Mouse (Mus musculus) MEL (cell line): ENCODE data around the gene Slc35g1.

ENCODE experiments used
- CTCF ChIP-seq, 3 experiments: IDR thresholded peaks in 2 of 3; conservative IDR thresholded peaks in 1 of 3; 2 replicates each; pipeline ENCODE4 v1.5.1; 2011 to 2012; ENCODE audit warnings: low read length in 3 of 3, low read depth in 2 of 3, mild to moderate bottlenecking in 2 of 3, improper control_type of control experiment in 1 of 3, inconsistent platforms in 1 of 3, mixed read lengths in 1 of 3, moderate library complexity in 1 of 3; ENCODE audit not compliant: control insufficient read depth in 1 of 3, insufficient read depth in 1 of 3, poor library complexity in 1 of 3, severe bottlenecking in 1 of 3
- KAT2A ChIP-seq: conservative IDR thresholded peaks from 2 replicates; pipeline ENCODE4 v1.6.1; 2012; ENCODE audit warnings: low read depth, low read length, improper control_type of control experiment, inconsistent platforms
- POLR2A ChIP-seq, 2 experiments: IDR thresholded peaks; 2 replicates each; pipeline ENCODE4 v1.6.1; 2011 to 2012; ENCODE audit warnings: low read length in 2 of 2, mild to moderate bottlenecking in 2 of 2, control low read depth in 1 of 2, improper control_type of control experiment in 1 of 2, low read depth in 1 of 2, moderate library complexity in 1 of 2; ENCODE audit not compliant: control insufficient read depth in 1 of 2, insufficient read depth in 1 of 2, poor library complexity in 1 of 2
- POLR2AphosphoS2 ChIP-seq: IDR thresholded peaks from 2 replicates; pipeline ENCODE4 v1.6.1; 2011; ENCODE audit warnings: low read length, improper control_type of control experiment
- SIN3A ChIP-seq: IDR thresholded peaks from 2 replicates; pipeline ENCODE4 v1.6.1; 2012; ENCODE audit warnings: low read length, improper control_type of control experiment, inconsistent platforms
- UBTF ChIP-seq: IDR thresholded peaks from 2 replicates; pipeline ENCODE4 v1.6.1; 2012; ENCODE audit warnings: low read depth, mild to moderate bottlenecking, inconsistent platforms, low read length, improper control_type of control experiment, moderate library complexity, borderline replicate concordance; ENCODE audit not compliant: insufficient read depth

DNA sequence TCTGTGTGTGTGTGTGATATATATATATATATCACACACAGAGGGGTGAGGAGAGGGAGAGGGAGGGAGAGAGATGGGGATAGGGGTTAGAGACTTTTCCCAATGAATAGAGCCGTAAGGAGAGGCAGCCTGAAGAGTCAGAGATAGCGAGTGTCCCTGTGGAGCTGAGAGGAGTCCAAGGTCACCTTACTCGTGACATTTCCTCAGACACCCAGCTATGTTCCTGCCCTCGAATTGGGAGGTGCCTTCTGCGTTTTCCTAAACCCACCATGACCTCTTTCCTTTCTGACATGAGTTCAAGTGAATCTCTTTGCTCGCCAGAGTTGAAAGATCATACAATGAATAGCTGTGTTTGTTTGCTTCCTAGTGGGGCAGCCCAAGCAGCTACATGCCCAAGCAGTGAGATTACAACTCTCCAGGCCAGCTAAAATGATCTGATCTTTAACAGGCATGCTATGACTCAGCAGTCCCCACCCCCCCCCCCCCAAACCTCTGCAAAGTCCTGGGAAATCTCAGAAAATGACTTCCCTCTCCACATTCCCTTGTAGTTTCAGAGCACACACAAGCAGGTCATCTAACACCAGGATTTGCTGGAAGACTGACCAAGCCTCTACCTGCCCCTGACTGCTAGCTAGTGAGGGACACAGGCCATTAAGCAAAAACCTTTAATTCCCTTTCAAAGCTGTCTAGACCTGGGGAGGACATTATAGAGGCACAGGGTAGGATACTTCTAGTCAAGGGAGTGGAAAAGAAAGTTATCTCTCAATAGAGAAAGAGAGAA lies 31.7 kb upstream of the Slc35g1 start:
- no peak for TF ChIP-seq CTCF (IDR thresholded peaks at IDR 0.05 in 2 of 3, conservative IDR thresholded peaks at IDR 0.05 in 1 of 3; ENCODE audit: control insufficient read depth in 1 of 3, insufficient read depth in 1 of 3, low read depth in 2 of 3, low read length in 3 of 3, poor library complexity in 1 of 3, severe bottlenecking in 1 of 3)
- no peak for TF ChIP-seq SIN3A
- TF ChIP-seq UBTF = no peak
- TF ChIP-seq POLR2A (IDR thresholded peaks at IDR 0.05; ENCODE audit: control insufficient read depth in 1 of 2, insufficient read depth in 1 of 2, low read depth in 1 of 2, low read length in 2 of 2, poor library complexity in 1 of 2) = no peak
- TF ChIP-seq POLR2AphosphoS2 = no peak
- TF ChIP-seq KAT2A = no peak
